In the genomic region with DNA sequence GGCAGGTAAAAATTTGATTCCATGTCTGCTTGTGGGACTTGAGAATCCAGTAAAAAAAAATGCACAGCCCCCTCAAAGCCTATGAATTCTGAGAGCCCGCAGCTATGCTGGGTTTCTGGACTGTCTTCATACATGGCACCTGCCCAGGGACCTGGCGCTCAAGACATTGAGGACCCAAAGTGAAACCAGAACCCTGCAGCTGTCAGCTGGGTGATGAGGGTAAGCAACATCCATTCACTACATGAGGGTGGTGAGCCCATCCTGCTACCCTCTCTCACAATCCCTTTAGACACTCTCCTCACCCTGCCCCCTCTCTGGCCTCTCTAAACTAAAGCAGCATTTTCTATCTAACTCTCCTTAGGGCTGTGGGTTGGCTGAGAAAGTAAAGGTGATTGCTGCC, we compare ENCODE assay signal across 35 mouse cellular contexts. TPM values are rescaled to one million over a fixed set of nuclear protein-coding genes. Genes with fewer than 3 reads are reported as not detected.
DNase-seq lines count a peak whose midpoint lies in the region; ATAC-seq lines count a peak whose summit lies in the region.
"Had no signal": no experiment of that assay in that cellular context is flagged by ENCODE, and none has a peak within 500 bp of the region (broad histone marks: within the 10 kb centered on the region; RNA-seq: fewer than 3 reads in every experiment).

No protein-coding gene starts in this region.

- 0 out of 2 replicates have a peak overlapping the region, but pooled peaks have one; percentile 11 for H3K27ac ChIP-seq in limb, embryonic 15.5 days
- no peak overlapping the region for H3K27ac ChIP-seq in kidney, embryonic 16.5 days (ENCODE audit: low read length)
- H3K27ac ChIP-seq: embryonic facial prominence, embryonic 10.5 days; embryonic facial prominence, embryonic 13.5 days; forebrain, embryonic 12.5 days; forebrain, embryonic 15.5 days; heart, embryonic 15.5 days; hindbrain, embryonic 14.5 days; hindbrain, postnatal 0 days had no signal

- peaks cover 5% of the 10 kb centered on the region for H3K36me3 ChIP-seq in limb, embryonic 15.5 days
- peaks cover 13% of the 10 kb centered on the region; the same call in 1 of the 2 replicates for H3K36me3 ChIP-seq in kidney, embryonic 16.5 days (ENCODE audit: insufficient read depth, low read length)
- H3K36me3 ChIP-seq: heart, embryonic 15.5 days had no signal

- H3K4me2 ChIP-seq in limb, embryonic 15.5 days, result no peak overlapping the region
- no peak overlapping the region for H3K4me2 ChIP-seq in kidney, embryonic 16.5 days (replicated peaks; ENCODE audit: low read depth, low read length)
- H3K4me2 ChIP-seq: embryonic facial prominence, embryonic 13.5 days; forebrain, embryonic 12.5 days; forebrain, embryonic 15.5 days; heart, embryonic 12.5 days; heart, embryonic 15.5 days; hindbrain, embryonic 14.5 days had no signal

- H3K9me3 ChIP-seq in limb, embryonic 15.5 days, result no peaks in the 10 kb centered on the region
- no peaks in the 10 kb centered on the region for H3K9me3 ChIP-seq in kidney, embryonic 16.5 days (ENCODE audit: low read length)
- H3K9me3 ChIP-seq: embryonic facial prominence, embryonic 13.5 days; forebrain, embryonic 12.5 days; forebrain, embryonic 15.5 days; heart, embryonic 15.5 days had no signal

- DNase-seq in gastrocnemius, adult 18-20 months (ENCODE audit: low spot score), result peak; percentile 48
- no peak for DNase-seq in gastrocnemius, postnatal 4 days (ENCODE audit: low spot score in 2 of 2)
- DNase-seq in A20 (ENCODE audit: low read depth, low spot score), result peak; percentile 30
- DNase-seq in gastrocnemius, postnatal 10 days, result peak; percentile 41
- DNase-seq: adrenal gland, postnatal 10 days; adrenal gland, postnatal 36 days; cerebellum, adult 18-20 months; cerebellum, adult 9-11 months; cerebellum, postnatal 36 days; embryo, embryonic 11 days; heart, adult 18-20 months; heart, postnatal 10 days; heart, postnatal 4 days; kidney, adult 18-20 months had no signal

- no peak overlapping the region for H3K9ac ChIP-seq in limb, embryonic 15.5 days
- no peak overlapping the region for H3K9ac ChIP-seq in kidney, embryonic 16.5 days (replicated peaks; ENCODE audit: low read length)
- H3K9ac ChIP-seq: embryonic facial prominence, embryonic 13.5 days; forebrain, embryonic 12.5 days; forebrain, embryonic 15.5 days; heart, embryonic 12.5 days; heart, embryonic 15.5 days; hindbrain, embryonic 14.5 days had no signal

- no peak for ATAC-seq in limb, embryonic 15.5 days (ENCODE audit: insufficient number of reproducible peaks, low FRiP score, low TSS enrichment, low read depth)
- ATAC-seq in granulocyte monocyte progenitor cell, adult 5-6 weeks (replicated peaks; ENCODE audit: poor library complexity, severe bottlenecking), result no peak
- ATAC-seq in megakaryocyte progenitor cell, adult 5-6 weeks (replicated peaks; ENCODE audit: poor library complexity), result no peak
- ATAC-seq in kidney, embryonic 16.5 days (ENCODE audit: low FRiP score, low TSS enrichment), result no peak
- ATAC-seq: activated CD4-positive, CD25-positive, alpha-beta regulatory T cell, adult 4 months; CD4-positive, CD25-positive, alpha-beta regulatory T cell, adult 4 months; forebrain, embryonic 15.5 days; hindbrain, postnatal 0 days; inflammation-experienced regulatory T-cells, adult 6 months; intestine, embryonic 16.5 days had no signal

- 67% methylated on average over 2 of the region's 2 CpGs for WGBS in limb, embryonic 15.5 days
- 97% methylated on average over 2 of the region's 2 CpGs for WGBS in kidney, embryonic 16.5 days

- no peak overlapping the region for H3K4me3 ChIP-seq in limb, embryonic 15.5 days
- H3K4me3 ChIP-seq in kidney, embryonic 16.5 days (ENCODE audit: low read length), result no peak overlapping the region
- H3K4me3 ChIP-seq: embryonic facial prominence, embryonic 10.5 days; embryonic facial prominence, embryonic 13.5 days; erythroblast, embryonic 14.5 days; forebrain, embryonic 12.5 days; forebrain, embryonic 15.5 days; heart, embryonic 12.5 days; heart, embryonic 15.5 days had no signal

- 0 out of 2 replicates have a peak, but pooled peaks cover under 1% of the 10 kb centered on the region for H3K4me1 ChIP-seq in limb, embryonic 15.5 days
- H3K4me1 ChIP-seq in kidney, embryonic 16.5 days (ENCODE audit: insufficient read depth, low read length), result no peaks in the 10 kb centered on the region
- H3K4me1 ChIP-seq: embryonic facial prominence, embryonic 10.5 days; forebrain, embryonic 12.5 days; forebrain, embryonic 15.5 days had no signal

- H3K27me3 ChIP-seq in limb, embryonic 15.5 days, result no peaks in the 10 kb centered on the region
- H3K27me3 ChIP-seq in kidney, embryonic 16.5 days (ENCODE audit: insufficient read depth, low read length), result no peaks in the 10 kb centered on the region
- H3K27me3 ChIP-seq: embryonic facial prominence, embryonic 13.5 days; forebrain, embryonic 12.5 days; forebrain, embryonic 15.5 days; heart, embryonic 12.5 days; heart, embryonic 15.5 days had no signal

RNA-seq across cellular contexts. Expression of a gene that starts 26.8 kb away (rescaled TPM):
- not detected for total RNA-seq in gastrocnemius, adult 18-20 months (2021)
- not detected for total RNA-seq in gastrocnemius, postnatal 4 days (2021)
- not detected for total RNA-seq in gastrocnemius, postnatal 10 days (2021)
- polyA plus RNA-seq in limb, embryonic 15.5 days (2015; fragmentation: Nextera tagmentation; extraction: Ambion mirVana), result not detected in 2 replicates
- total RNA-seq in granulocyte monocyte progenitor cell, adult 5-6 weeks (2014; fragmentation: Nextera tagmentation), result not detected in 2 replicates
- not detected in 2 replicates for total RNA-seq in granulocyte monocyte progenitor cell, adult 5-6 weeks (2017)
- total RNA-seq in megakaryocyte progenitor cell, adult 5-6 weeks (2015), result not detected in 2 replicates
- total RNA-seq in megakaryocyte progenitor cell, adult 5-6 weeks (2017), result not detected in 2 replicates
- polyA plus RNA-seq in kidney, embryonic 16.5 days (2015; fragmentation: Nextera tagmentation; extraction: Ambion mirVana), result 0.45 and 0.51 TPM in 2 replicates
- total RNA-seq: adrenal gland, adult 18-20 months; adrenal gland, postnatal 10 days; adrenal gland, postnatal 36 days; gastrocnemius, adult 8-10 months; heart, adult 18-20 months; heart, postnatal 10 days; heart, postnatal 4 days; hindbrain, postnatal 0 days; MEL had no signal
- polyA plus RNA-seq: activated CD4-positive, CD25-positive, alpha-beta regulatory T cell, adult 4 months; cortical plate, adult 2 months; embryonic facial prominence, embryonic 13.5 days; erythroblast, embryonic 14.5 days; forebrain, embryonic 12.5 days; forebrain, embryonic 15.5 days; hindbrain, postnatal 0 days; inflammation-experienced regulatory T-cells, adult 6 months; intestine, embryonic 16.5 days had no signal

RNA-seq across cellular contexts. Expression of a gene that starts 35.7 kb away (rescaled TPM):
- 10 to 100 TPM; 40.5 to 64.1 TPM for total RNA-seq in gastrocnemius, adult 18-20 months (2021)
- 10 to 100 TPM; 67.0 to 74.9 TPM for total RNA-seq in gastrocnemius, postnatal 4 days (2021)
- 10 to 100 TPM; 51.2 to 64.1 TPM for total RNA-seq in gastrocnemius, postnatal 10 days (2021)
- 30.3 and 30.5 TPM in 2 replicates for polyA plus RNA-seq in limb, embryonic 15.5 days (2015; fragmentation: Nextera tagmentation; extraction: Ambion mirVana)
- 7.2 and 10.5 TPM in 2 replicates for total RNA-seq in granulocyte monocyte progenitor cell, adult 5-6 weeks (2014; fragmentation: Nextera tagmentation)
- 9.2 and 12.5 TPM in 2 replicates for total RNA-seq in granulocyte monocyte progenitor cell, adult 5-6 weeks (2017)
- 16.4 and 18.7 TPM in 2 replicates for total RNA-seq in megakaryocyte progenitor cell, adult 5-6 weeks (2015)
- total RNA-seq in megakaryocyte progenitor cell, adult 5-6 weeks (2017), result 12.0 and 12.2 TPM in 2 replicates
- 32.3 and 44.1 TPM in 2 replicates for polyA plus RNA-seq in kidney, embryonic 16.5 days (2015; fragmentation: Nextera tagmentation; extraction: Ambion mirVana)

RNA-seq across cellular contexts. Expression of a gene that starts 47.5 kb away (rescaled TPM):
- 100 to 1,000 TPM; 946 to 968 TPM for total RNA-seq in gastrocnemius, adult 18-20 months (2021)
- 100 to 1,000 TPM; 799 to 899 TPM for total RNA-seq in gastrocnemius, postnatal 4 days (2021)
- 100 to 1,000 TPM; 954 to 962 TPM for total RNA-seq in gastrocnemius, postnatal 10 days (2021)
- 288 and 306 TPM in 2 replicates for polyA plus RNA-seq in limb, embryonic 15.5 days (2015; fragmentation: Nextera tagmentation; extraction: Ambion mirVana)
- 653 and 773 TPM in 2 replicates for total RNA-seq in granulocyte monocyte progenitor cell, adult 5-6 weeks (2014; fragmentation: Nextera tagmentation)
- 606 and 815 TPM in 2 replicates for total RNA-seq in granulocyte monocyte progenitor cell, adult 5-6 weeks (2017)
- total RNA-seq in megakaryocyte progenitor cell, adult 5-6 weeks (2015), result 573 and 626 TPM in 2 replicates
- total RNA-seq in megakaryocyte progenitor cell, adult 5-6 weeks (2017), result 615 and 714 TPM in 2 replicates
- polyA plus RNA-seq in kidney, embryonic 16.5 days (2015; fragmentation: Nextera tagmentation; extraction: Ambion mirVana), result 424 and 436 TPM in 2 replicates

Comparison
In these comparisons a context has a peak if more than half of its experiments do, and no peak if none do; other contexts are left out.
1. DNase-seq: peak in gastrocnemius, adult 18-20 months (single experiment), A20 (single experiment) and gastrocnemius, postnatal 10 days (single experiment); none in gastrocnemius, postnatal 4 days (0 of 2).